Mouse (Mus musculus): ENCODE data around the gene Xdh.
"Not testable (repeated sequence)": the region's sequence is repeated elsewhere in the genome, so short reads cannot be mapped to it uniquely, and the experiment has no call there.

Xdh gene

DNA sequence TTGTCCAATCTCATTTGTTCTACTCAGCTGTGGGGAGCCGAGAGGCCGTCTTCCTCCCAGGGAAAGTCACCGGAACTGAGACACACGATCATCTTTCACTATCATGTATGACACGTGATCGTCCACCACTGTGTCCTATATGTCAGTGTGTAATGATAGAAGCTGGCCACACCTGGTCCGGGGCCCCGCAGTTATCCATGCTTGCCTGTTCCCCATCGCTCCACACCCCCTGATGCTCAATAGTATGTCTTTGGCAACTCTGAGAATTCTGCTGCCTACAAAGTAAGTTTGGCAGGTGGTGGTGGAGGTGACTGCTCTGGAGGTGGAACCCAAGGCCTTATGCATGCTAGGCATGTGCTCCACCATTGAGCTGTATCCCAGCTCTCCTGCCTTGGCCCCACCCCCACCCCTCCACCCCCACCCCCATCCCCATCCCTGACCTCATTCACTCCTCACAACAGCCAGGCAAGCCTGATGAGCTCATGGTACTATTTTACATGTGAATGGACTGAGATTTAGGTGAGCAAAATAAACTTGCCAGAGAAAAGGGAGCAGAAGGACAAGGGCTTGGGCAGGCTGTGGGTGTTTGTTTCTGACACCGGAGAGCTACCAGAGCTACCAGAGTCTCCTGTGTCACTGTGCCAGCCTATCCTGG is 70.6 kb downstream of the Xdh start:
- no peak for DNase-seq

DNA sequence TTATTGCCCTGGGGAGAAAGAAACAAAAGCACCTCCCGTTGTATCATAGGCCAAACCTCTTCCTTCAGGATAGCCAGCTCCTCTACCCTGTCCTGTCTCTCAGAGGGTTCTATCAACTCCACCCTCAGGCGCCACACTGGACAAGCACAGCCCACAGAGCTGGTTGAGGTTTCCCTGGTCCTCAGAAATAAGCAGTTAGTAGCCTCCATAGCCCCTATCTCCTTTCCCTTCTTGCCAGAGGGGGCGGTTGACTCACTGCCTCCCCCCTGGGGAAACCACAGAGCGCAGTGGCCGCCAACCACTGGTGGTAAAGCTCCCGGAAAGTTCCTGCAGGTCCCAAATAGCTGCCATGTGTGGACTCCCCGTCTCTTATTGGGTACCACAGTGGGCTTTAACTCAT is 74.3 kb downstream of the Xdh start:
- DNase-seq: no peak

DNA sequence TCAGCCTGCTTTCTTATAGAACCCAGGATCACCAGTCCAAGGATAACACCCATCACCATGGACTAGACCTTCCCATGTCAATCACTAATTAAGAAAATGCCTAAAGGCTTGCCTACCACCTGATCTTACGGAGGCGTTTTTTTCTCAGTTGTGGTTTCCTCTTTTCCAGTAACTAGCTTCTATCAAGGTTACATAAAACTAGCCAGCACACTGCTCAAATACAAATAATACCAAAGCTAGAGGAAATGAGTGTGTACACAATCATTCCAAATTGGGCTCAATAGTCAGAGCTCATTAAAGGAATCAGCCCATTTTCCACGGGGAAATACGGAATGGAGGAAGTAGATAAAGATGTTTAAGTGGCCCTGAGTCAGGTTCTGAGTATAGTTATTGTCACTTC is 74.7 kb downstream of the Xdh start:
- no peak for DNase-seq

DNA sequence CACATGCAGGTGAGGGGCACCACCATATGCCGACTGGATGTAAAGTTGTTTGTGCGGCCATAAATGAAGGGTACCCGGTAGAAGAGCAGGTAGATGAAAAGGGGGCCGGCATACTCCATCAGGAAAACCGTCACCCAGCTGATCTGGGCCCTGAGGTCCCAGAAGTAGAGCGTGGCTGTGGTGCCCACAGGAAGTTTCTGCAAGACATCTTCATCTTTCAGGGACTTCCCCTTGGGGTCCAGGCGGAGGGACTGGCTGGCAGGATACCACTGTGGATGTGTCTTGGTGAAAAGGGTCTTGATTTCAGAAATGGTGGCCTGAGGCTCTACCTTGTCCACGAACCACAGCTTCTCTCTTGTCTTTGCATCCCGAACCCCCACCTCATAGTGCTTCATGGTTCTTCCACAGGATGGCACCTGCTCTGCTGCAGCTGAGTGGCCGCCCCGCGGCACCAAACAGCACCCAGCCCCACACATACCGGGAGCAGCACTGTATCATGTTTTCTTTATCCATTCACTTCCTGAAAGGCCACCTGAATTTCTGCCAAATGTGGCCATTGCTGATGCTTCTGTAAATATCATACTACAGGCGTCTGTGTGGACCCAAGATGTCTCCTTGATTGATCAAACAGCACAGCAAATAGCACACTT is 78.9 kb downstream of the Xdh start:
- DNase-seq: peak; percentile 19 to 34

GRCm38 (mm10) chr17:73869008-73869685 is 80.8 kb downstream of the Xdh start:
- DNase-seq: peak; percentile 10 to 16

DNA sequence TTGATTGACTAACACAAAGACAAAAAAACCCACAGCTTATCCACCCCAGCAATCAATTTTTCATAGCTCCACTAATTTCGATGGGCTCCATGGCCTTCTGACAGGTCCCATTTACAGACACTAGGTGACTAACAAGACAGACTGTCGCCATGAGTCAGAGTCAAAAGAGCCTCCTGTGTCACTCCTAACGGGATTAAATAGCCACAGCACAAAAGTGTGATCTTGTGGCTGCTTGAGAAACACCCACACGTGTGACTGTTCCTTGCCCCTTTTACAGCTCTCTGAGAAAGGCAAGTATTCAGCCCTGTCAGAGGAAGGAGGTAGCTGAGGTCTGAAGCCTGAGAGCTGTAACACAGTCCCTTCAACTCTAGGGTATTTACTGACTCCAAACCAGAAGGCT is 96.3 kb downstream of the Xdh start:
- no peak for DNase-seq

GRCm38 (mm10) chr17:73853041-73853440 is 97.0 kb downstream of the Xdh start:
- DNase-seq: no peak

- DNase-seq: no peak
Observed at GRCm38 (mm10) chr17:73847399-73847798, 102.6 kb downstream of the Xdh start.

GRCm38 (mm10) chr17:73845632-73846031 is 104.4 kb downstream of the Xdh start:
- no peak for DNase-seq

GRCm38 (mm10) chr17:73842963-73843362 is 107.0 kb downstream of the Xdh start:
- DNase-seq: no peak

- DNase-seq: not testable (repeated sequence)
Observed at GRCm38 (mm10) chr17:73839876-73840275, 110.1 kb downstream of the Xdh start.

DNA sequence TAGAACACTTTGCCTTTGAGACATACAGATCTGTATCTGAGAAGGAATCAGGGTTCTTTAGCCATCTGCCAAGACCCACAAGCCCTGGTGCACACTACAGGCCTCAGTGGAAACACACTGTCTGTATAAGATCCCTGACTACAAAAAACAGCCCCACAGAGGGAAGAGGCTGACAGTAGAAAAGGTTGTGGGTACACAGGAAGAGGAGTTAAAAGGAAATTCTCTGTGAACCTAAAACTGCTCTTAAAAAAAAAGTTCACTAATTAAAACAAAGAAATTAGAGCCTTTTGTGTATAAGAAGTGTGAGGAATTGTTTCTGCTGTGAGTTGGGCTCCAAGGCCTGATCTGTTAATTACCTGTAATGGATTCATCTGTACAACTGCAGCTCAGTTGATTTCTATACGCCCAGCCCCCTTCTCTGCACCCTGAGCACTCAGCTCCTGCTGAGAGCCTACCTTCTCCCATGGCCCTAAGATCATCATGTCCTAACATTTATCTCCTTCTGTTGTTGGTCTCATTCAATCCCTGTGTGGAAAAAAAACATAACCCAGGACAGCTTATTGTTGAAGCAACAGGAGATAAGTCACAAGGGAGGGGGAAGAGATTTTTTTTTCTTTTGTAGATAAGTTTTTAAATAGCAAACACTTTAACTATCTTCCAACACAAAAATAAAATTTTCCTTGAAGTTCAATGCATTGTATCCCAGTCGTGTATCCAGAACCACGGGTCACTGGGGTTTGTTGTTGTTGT is 110.7 kb downstream of the Xdh start:
- no peak for DNase-seq

DNA sequence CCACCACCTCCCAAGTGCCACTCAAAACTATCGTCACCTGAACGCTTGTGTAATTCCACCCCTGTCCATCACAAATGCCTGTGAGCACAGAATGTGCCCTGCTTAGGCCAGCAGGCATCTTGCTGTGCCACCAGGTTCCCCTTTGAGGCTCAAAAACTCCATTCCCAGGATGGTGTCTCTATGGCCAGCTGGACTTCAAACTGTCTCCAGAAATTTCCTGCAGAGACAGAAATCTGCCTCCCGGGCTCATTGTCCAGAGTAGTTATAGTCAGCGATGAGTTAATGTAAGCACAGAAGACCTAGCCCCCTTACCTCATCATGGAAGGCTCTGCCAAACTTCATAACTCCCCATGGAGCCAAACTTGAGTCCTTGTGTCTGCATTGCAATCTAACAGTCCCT is 112.8 kb downstream of the Xdh start:
- DNase-seq: no peak

DNA sequence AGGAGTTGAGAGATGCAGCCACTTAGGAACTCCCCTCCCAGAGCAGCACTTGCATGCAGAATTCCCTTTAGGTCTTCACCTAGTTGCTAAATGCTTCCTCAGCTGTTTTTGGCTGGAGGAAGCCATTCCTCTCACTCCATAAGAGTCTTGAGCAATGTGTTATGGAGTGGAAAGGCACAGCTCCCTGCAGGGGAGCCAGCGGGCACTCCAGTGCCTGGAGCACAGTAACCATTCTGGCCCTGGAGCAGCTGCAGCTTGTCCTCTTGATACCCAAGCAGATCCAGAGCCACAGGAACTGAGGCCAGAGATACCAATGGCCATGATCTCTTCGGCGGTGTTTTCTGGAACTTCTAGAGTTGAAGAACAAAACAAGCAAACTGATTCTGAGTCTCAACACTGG is 113.4 kb downstream of the Xdh start:
- DNase-seq: no peak

All from B cell, adult 2 months (primary cell).